Mouse (Mus musculus) MEL (cell line): ENCODE data around the gene Sun2.

Experiments
- CTCF ChIP-seq, 3 experiments: IDR thresholded peaks in 2 of 3; conservative IDR thresholded peaks in 1 of 3; 2 replicates each; pipeline ENCODE4 v1.5.1; 2011 to 2012; ENCODE audit warnings: low read length in 3 of 3, low read depth in 2 of 3, mild to moderate bottlenecking in 2 of 3, improper control_type of control experiment in 1 of 3, inconsistent platforms in 1 of 3, mixed read lengths in 1 of 3, moderate library complexity in 1 of 3; ENCODE audit not compliant: control insufficient read depth in 1 of 3, insufficient read depth in 1 of 3, poor library complexity in 1 of 3, severe bottlenecking in 1 of 3
- E2F4 ChIP-seq: IDR thresholded peaks from 2 replicates; pipeline ENCODE4 v1.6.1; 2011; ENCODE audit warnings: low read depth, low read length, improper control_type of control experiment, borderline replicate concordance
- GATA1 ChIP-seq: IDR thresholded peaks from 2 replicates; pipeline ENCODE4 v1.6.1; 2011; ENCODE audit warnings: low read depth, low read length, improper control_type of control experiment
- HCFC1 ChIP-seq: IDR thresholded peaks from 2 replicates; pipeline ENCODE4 v1.6.1; 2012; ENCODE audit warnings: low read depth, mild to moderate bottlenecking, inconsistent platforms, low read length, improper control_type of control experiment, moderate library complexity
- MXI1 ChIP-seq: IDR thresholded peaks from 2 replicates; pipeline ENCODE4 v1.6.1; 2011; ENCODE audit warnings: mild to moderate bottlenecking, low read depth, low read length, improper control_type of control experiment
- RCOR1 ChIP-seq: IDR thresholded peaks from 2 replicates; pipeline ENCODE4 v1.6.1; 2012; ENCODE audit warnings: low read depth, mild to moderate bottlenecking, inconsistent platforms, low read length, improper control_type of control experiment
- ZNF384 ChIP-seq: IDR thresholded peaks from 2 replicates; pipeline ENCODE4 v1.6.1; 2012; ENCODE audit warnings: low read depth, mild to moderate bottlenecking, inconsistent platforms, low read length, improper control_type of control experiment

DNA sequence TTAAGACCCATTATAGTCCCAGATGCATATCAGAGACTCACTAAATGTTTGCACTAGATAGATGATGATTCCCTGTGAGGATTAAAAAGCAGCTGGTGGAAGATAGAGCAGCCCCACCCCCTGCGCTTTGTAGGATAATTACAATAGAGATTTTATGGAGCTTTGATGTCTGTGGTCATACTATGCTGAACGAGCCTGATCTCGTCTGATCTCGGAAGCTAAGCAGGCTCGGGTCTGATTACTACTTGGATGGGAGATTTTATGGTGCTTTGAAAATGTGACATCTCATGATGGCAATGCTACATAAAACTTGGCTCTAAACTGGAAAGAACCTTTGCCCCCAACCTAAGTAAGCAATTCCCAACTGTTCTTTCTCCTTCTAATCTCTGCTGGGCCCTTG lies 50.0 kb downstream of the Sun2 start:
- TF ChIP-seq CTCF (IDR thresholded peaks at IDR 0.05 in 2 of 3, conservative IDR thresholded peaks at IDR 0.05 in 1 of 3; ENCODE audit: control insufficient read depth in 1 of 3, insufficient read depth in 1 of 3, low read depth in 2 of 3, low read length in 3 of 3, poor library complexity in 1 of 3, severe bottlenecking in 1 of 3) (no peak), GATA1 (0 out of 2 replicates have a peak, but pooled peaks have one; percentile 6), RCOR1 (no peak), HCFC1 (no peak), MXI1 (no peak), ZNF384 (no peak), E2F4 (no peak)
